18 mouse cellular contexts compared by ENCODE assay signal in genomic region chr1:97969765-97970164, GRCm38 (mm10).
"Had no signal": no experiment of that assay in that cellular context is flagged by ENCODE, and none has a peak within 500 bp of the region (broad histone marks: within the 10 kb centered on the region; RNA-seq: fewer than 3 reads in every experiment).

No protein-coding gene starts in this region.

- H3K9me3 ChIP-seq: midbrain, embryonic 10.5 days; midbrain, embryonic 13.5 days; midbrain, embryonic 15.5 days; neural tube, embryonic 13.5 days; neural tube, embryonic 15.5 days had no signal

- DNase-seq: lung, adult 18-20 months; lung, embryonic 14.5 days; lung, postnatal 10 days; lung, postnatal 4 days; retina, postnatal 1 day; right cerebral cortex, adult 18-20 months; right cerebral cortex, postnatal 25 days; right cerebral cortex, postnatal 4 days; spleen, adult 18-20 months; thymus, adult 18-20 months; thymus, postnatal 14 days; thymus, postnatal 36 days had no signal

- H3K4me2 ChIP-seq: lung, embryonic 14.5 days; midbrain, embryonic 13.5 days; midbrain, embryonic 15.5 days; neural tube, embryonic 13.5 days; neural tube, embryonic 15.5 days had no signal

- H3K9ac ChIP-seq: lung, embryonic 14.5 days; midbrain, embryonic 13.5 days; midbrain, embryonic 15.5 days; neural tube, embryonic 13.5 days; neural tube, embryonic 15.5 days had no signal

- H3K4me3 ChIP-seq: midbrain, embryonic 10.5 days; midbrain, embryonic 13.5 days; midbrain, embryonic 15.5 days; myocyte; neural tube, embryonic 13.5 days; neural tube, embryonic 15.5 days had no signal

- H3K36me3 ChIP-seq: midbrain, embryonic 15.5 days; neural tube, embryonic 15.5 days had no signal

- H3K4me1 ChIP-seq: neural tube, embryonic 15.5 days had no signal

- ATAC-seq: midbrain, embryonic 13.5 days; midbrain, embryonic 15.5 days had no signal

- H3K27me3 ChIP-seq: midbrain, embryonic 13.5 days; midbrain, embryonic 15.5 days; neural tube, embryonic 13.5 days; neural tube, embryonic 15.5 days had no signal

- H3K27ac ChIP-seq: midbrain, embryonic 10.5 days; midbrain, embryonic 13.5 days; midbrain, embryonic 15.5 days; neural tube, embryonic 13.5 days; neural tube, embryonic 15.5 days had no signal
